Mouse (Mus musculus) neural tube, embryonic 14.5 days (tissue): Measurements from ENCODE around the gene Fnip2. TPM values are rescaled to one million over a fixed set of nuclear protein-coding genes. Genes with fewer than 3 reads are reported as not detected.

Experiments used
- ATAC-seq: fragments of 200-750 bp; cut with Nextera tagmentation; 2 replicates; pipeline ENCODE4 v1.8.0; 2017; ENCODE audit warnings: low read depth, mild to moderate bottlenecking, moderate TSS enrichment, moderate library complexity
- H3K27ac ChIP-seq: fragments of 300-500 bp; sonication (generic); 2 replicates; pipeline ENCODE4 v1.5.1; 2014; ENCODE audit warnings: low read depth, mild to moderate bottlenecking, control low read depth, low read length, moderate library complexity, mixed read lengths
- H3K27me3 ChIP-seq: fragments of 300-500 bp; sonication (generic); 2 replicates; pipeline ENCODE4 v1.6.1; 2014; ENCODE audit warnings: low read length; ENCODE audit not compliant: control insufficient read depth, insufficient read depth
- H3K36me3 ChIP-seq: fragments of 300-500 bp; sonication (generic); 2 replicates; pipeline ENCODE4 v1.6.1; 2014; ENCODE audit warnings: low read length, mixed read lengths; ENCODE audit not compliant: control insufficient read depth, insufficient read depth
- H3K4me1 ChIP-seq: fragments of 300-500 bp; sonication (generic); 2 replicates; pipeline ENCODE4 v1.6.1; 2014; ENCODE audit warnings: low read length; ENCODE audit not compliant: control insufficient read depth, insufficient read depth
- H3K4me2 ChIP-seq: fragments of 300-500 bp; sonication (generic); 2 replicates; pipeline ENCODE4 v1.6.1; 2014; ENCODE audit warnings: mild to moderate bottlenecking, low read depth, low read length, control low read depth
- H3K4me3 ChIP-seq: fragments of 300-500 bp; sonication (generic); 2 replicates; pipeline ENCODE4 v1.5.1; 2014; ENCODE audit warnings: low read depth, low read length, control low read depth, mixed read lengths
- H3K9ac ChIP-seq: fragments of 300-500 bp; sonication (generic); replicated peaks from 2 replicates; pipeline ENCODE4 v1.6.1; 2014; ENCODE audit warnings: low read depth, mild to moderate bottlenecking, control low read depth, low read length, mixed read lengths
- H3K9me3 ChIP-seq: fragments of 300-500 bp; sonication (generic); 2 replicates; pipeline ENCODE4 v1.6.1; 2016; ENCODE audit warnings: low read length; ENCODE audit not compliant: control insufficient read depth
- WGBS: fragments of 180-500 bp; shearing (Covaris S2); extraction: QIAGEN DNeasy Blood & Tissue Kit; methylation state at CpG from one replicate; pipeline ENCODE4 v1.1.7; 2014; 5-methylcytosine and 5-hydroxymethylcytosine counted together
- polyA plus RNA-seq: library from polyadenylated mRNA; unstranded; fragments of >200 nt; fragmentation: Nextera tagmentation; extraction: Ambion mirVana; gene quantifications from 2 replicates; pipeline ENCODE4 v1.2.1, GENCODE M21; 2014

Fnip2 gene
- polyA plus RNA-seq, 1 experiment from 2014 or later = 10.8 TPM

GRCm38 (mm10) chr3:79411666-79412065 is 155.9 kb downstream of the Fnip2 start:
- Histone ChIP-seq H3K27me3 (no peaks in the 10 kb centered on the region), H3K27ac (no peak overlapping the region), H3K4me3 (no peak overlapping the region), H3K4me2 (no peak overlapping the region), H3K4me1 (no peaks in the 10 kb centered on the region; the same call in 1 of the 2 replicates), H3K36me3 (no peaks in the 10 kb centered on the region), H3K9ac (no peak overlapping the region), H3K9me3 (no peaks in the 10 kb centered on the region)
- no peak for ATAC-seq
- 76% methylated on average over 2 of the region's 2 CpGs for WGBS

- Histone ChIP-seq H3K4me1 (no peaks in the 10 kb centered on the region), H3K9ac (no peak overlapping the region), H3K4me2 (no peak overlapping the region), H3K36me3 (no peaks in the 10 kb centered on the region), H3K27ac (no peak overlapping the region), H3K27me3 (no peaks in the 10 kb centered on the region), H3K4me3 (no peak overlapping the region), H3K9me3 (no peaks in the 10 kb centered on the region)
- no peak for ATAC-seq
- WGBS = 34% methylated on average over 5 of the region's 5 CpGs
Measured at GRCm38 (mm10) chr3:79410629-79410995, 157.0 kb downstream of the Fnip2 start.

GRCm38 (mm10) chr3:79409927-79410628 is 157.5 kb downstream of the Fnip2 start:
- no peaks in the 10 kb centered on the region for H3K36me3 ChIP-seq
- H3K9me3 ChIP-seq = no peaks in the 10 kb centered on the region
- H3K4me2 ChIP-seq = no peak overlapping the region
- peak; percentile 74 for ATAC-seq
- 11% methylated on average over 10 of the region's 10 CpGs for WGBS
- H3K27me3 ChIP-seq = no peaks in the 10 kb centered on the region
- no peaks in the 10 kb centered on the region for H3K4me1 ChIP-seq
- no peak overlapping the region for H3K27ac ChIP-seq
- H3K4me3 ChIP-seq = no peak overlapping the region
- H3K9ac ChIP-seq = no peak overlapping the region

DNA sequence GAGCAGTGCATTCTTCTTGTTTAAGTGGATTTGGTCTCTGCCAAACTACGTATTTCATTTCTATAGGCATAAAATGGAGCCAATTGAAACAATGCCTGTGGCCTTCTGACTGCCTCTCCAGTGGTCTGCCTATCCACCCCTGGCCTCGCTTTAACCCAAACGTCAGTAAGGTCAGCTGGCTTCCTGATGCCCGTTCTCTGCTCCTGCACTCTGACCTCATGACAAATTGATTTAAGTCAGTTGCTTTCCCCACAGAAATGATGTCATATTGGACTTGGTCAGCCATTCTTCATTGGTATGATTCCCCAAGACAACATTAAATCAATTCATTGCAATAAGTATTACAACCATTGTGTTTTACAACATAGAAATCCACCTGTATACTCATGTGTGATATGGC is 159.1 kb downstream of the Fnip2 start:
- Histone ChIP-seq H3K4me3 (no peak overlapping the region), H3K4me2 (no peak overlapping the region), H3K27ac (no peak overlapping the region), H3K9me3 (no peaks in the 10 kb centered on the region), H3K27me3 (no peaks in the 10 kb centered on the region), H3K36me3 (no peaks in the 10 kb centered on the region), H3K9ac (no peak overlapping the region), H3K4me1 (no peaks in the 10 kb centered on the region)
- 28% methylated on average over 4 of the region's 4 CpGs for WGBS
- no peak for ATAC-seq

Other genes with a start within 250 kb of the Fnip2 start
- gene Gm17359, start 231.1 kb downstream of the Fnip2 start, polyA plus RNA-seq = not detected in 2 replicates
- gene Ppid, start 23.5 kb upstream of the Fnip2 start, polyA plus RNA-seq = 157 and 164 TPM in 2 replicates
- gene 4930579G24Rik, start 61.3 kb upstream of the Fnip2 start, polyA plus RNA-seq = 5.6 and 7.1 TPM in 2 replicates
- gene Etfdh, start 61.7 kb upstream of the Fnip2 start, polyA plus RNA-seq = 40.8 and 50.6 TPM in 2 replicates
- gene Rxfp1, start 170.1 kb upstream of the Fnip2 start, polyA plus RNA-seq = 0.05 and 0.10 TPM in 2 replicates